Mouse (Mus musculus): Measurements from ENCODE around the gene Arl2bp. TPM values are rescaled to one million over a fixed set of nuclear protein-coding genes. Genes with fewer than 3 reads are reported as not detected.

Arl2bp gene
- 64.6 and 79.0 TPM in 2 replicates for polyA plus RNA-seq (2012; rRNA removed)

GRCm38 (mm10) chr8:94666456-94667308 is at the start of gene Arl2bp:
TSS of gene Arl2bp (plus strand) at chr8:94666600.
- DNase-seq (ENCODE audit: low read depth) = no peak

GRCm38 (mm10) chr8:94624885-94625284 is 41.5 kb upstream of the Arl2bp start:
- no peak for DNase-seq (ENCODE audit: low read depth)

GRCm38 (mm10) chr8:94633564-94634194 is 32.7 kb upstream of the Arl2bp start:
- DNase-seq (ENCODE audit: low read depth) = no peak

- DNase-seq (ENCODE audit: low read depth) = no peak
These were observed 32.2 kb upstream of the Arl2bp start for GRCm38 (mm10) chr8:94634211-94634610.

GRCm38 (mm10) chr8:94641183-94641582 is 25.2 kb upstream of the Arl2bp start:
- no peak for DNase-seq (ENCODE audit: low read depth)

- no peak for DNase-seq (ENCODE audit: low read depth)
These were observed 24.5 kb upstream of the Arl2bp start for GRCm38 (mm10) chr8:94641938-94642337.

GRCm38 (mm10) chr8:94645202-94645601 is 21.2 kb upstream of the Arl2bp start:
- DNase-seq (ENCODE audit: low read depth) = no peak

GRCm38 (mm10) chr8:94646165-94646564 is 20.2 kb upstream of the Arl2bp start:
- DNase-seq (ENCODE audit: low read depth) = no peak

- no peak for DNase-seq (ENCODE audit: low read depth)
These were observed 16.9 kb upstream of the Arl2bp start for GRCm38 (mm10) chr8:94649496-94649895.

GRCm38 (mm10) chr8:94652951-94653350 is 13.4 kb upstream of the Arl2bp start:
- DNase-seq (ENCODE audit: low read depth) = no peak

GRCm38 (mm10) chr8:94654994-94655393 is 11.4 kb upstream of the Arl2bp start:
- DNase-seq (ENCODE audit: low read depth) = no peak

GRCm38 (mm10) chr8:94658031-94658430 is 8.4 kb upstream of the Arl2bp start:
- no peak for DNase-seq (ENCODE audit: low read depth)

- no peak for DNase-seq (ENCODE audit: low read depth)
These were observed 6.0 kb upstream of the Arl2bp start for GRCm38 (mm10) chr8:94660418-94660817.

- DNase-seq (ENCODE audit: low read depth) = no peak
These were observed 1.7 kb upstream of the Arl2bp start for GRCm38 (mm10) chr8:94664722-94665121.

- no peak for DNase-seq (ENCODE audit: low read depth)
These were observed 8.0 kb downstream of the Arl2bp start for GRCm38 (mm10) chr8:94674384-94674783.

- no peak for DNase-seq (ENCODE audit: low read depth)
These were observed 9.5 kb downstream of the Arl2bp start for GRCm38 (mm10) chr8:94675923-94676322.

- DNase-seq (ENCODE audit: low read depth) = no peak
These were observed 12.2 kb downstream of the Arl2bp start for GRCm38 (mm10) chr8:94678582-94678981.

GRCm38 (mm10) chr8:94680414-94680813 is 14.0 kb downstream of the Arl2bp start:
- no peak for DNase-seq (ENCODE audit: low read depth)

- no peak for DNase-seq (ENCODE audit: low read depth)
These were observed 16.5 kb downstream of the Arl2bp start for GRCm38 (mm10) chr8:94682732-94683524.

GRCm38 (mm10) chr8:94684287-94684686 is 17.9 kb downstream of the Arl2bp start:
- DNase-seq (ENCODE audit: low read depth) = no peak

GRCm38 (mm10) chr8:94685953-94686352 is 19.6 kb downstream of the Arl2bp start:
- no peak for DNase-seq (ENCODE audit: low read depth)

GRCm38 (mm10) chr8:94694701-94695100 is 28.3 kb downstream of the Arl2bp start:
- no peak for DNase-seq (ENCODE audit: low read depth)

All from gonadal fat pad, adult 2 months (tissue).